Mouse (Mus musculus) E14TG2a.4 (cell line): ENCODE measurements around the gene Timm17b.

Experiments used
- H3K27me3 ChIP-seq: 2 replicates; pipeline ENCODE4 v1.6.1; 2014; ENCODE audit warnings: low read length, control low read depth; ENCODE audit not compliant: insufficient read depth
- H3K36me3 ChIP-seq: 2 replicates; pipeline ENCODE4 v1.6.1; 2014; ENCODE audit warnings: low read length, control low read depth; ENCODE audit not compliant: insufficient read depth
- H3K4me1 ChIP-seq: replicated peaks from 2 replicates; pipeline ENCODE4 v1.6.1; 2014; ENCODE audit warnings: low read depth, low read length, control low read depth
- H3K4me3 ChIP-seq: replicated peaks from 2 replicates; pipeline ENCODE4 v1.5.1; 2014; ENCODE audit warnings: mild to moderate bottlenecking, low read length
- H3K9me3 ChIP-seq: 2 replicates; pipeline ENCODE4 v1.6.1; 2014; ENCODE audit warnings: low read length, control low read depth
- CTCF ChIP-seq: conservative IDR thresholded peaks from 2 replicates; pipeline ENCODE4 v1.5.1; 2014; ENCODE audit warnings: low read length
- NANOG ChIP-seq: IDR thresholded peaks from 2 replicates; pipeline ENCODE4 v1.6.1; 2014; ENCODE audit warnings: borderline replicate concordance, low read length, mixed read lengths
- POU5F1 ChIP-seq: IDR thresholded peaks from 2 replicates; pipeline ENCODE4 v1.6.1; 2014; ENCODE audit warnings: low read length, borderline replicate concordance

Gene Timm17b

DNA sequence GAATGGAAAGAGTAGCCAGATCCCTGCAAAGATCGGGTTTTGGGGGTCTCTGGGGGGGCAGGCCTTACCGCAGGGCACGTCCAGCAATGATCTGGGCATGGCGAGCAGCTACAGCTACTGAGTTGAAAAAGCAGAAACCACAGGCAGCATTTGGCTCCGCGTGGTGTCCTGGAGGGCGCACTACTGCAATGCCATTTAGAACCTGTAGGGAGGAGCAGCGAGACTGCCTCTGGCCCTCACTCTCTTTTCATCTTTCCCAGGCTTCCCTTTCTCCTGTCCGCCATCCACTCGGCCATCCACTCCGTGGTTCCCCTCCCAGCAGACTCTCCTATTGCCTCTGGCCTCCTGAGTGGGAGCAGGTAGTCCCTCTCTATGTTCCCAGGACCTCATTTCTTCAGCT, 37.7 kb downstream of the Timm17b start:
- Histone ChIP-seq H3K27me3 (no peaks in the 10 kb centered on the region), H3K36me3 (peaks cover 93% of the 10 kb centered on the region), H3K9me3 (no peaks in the 10 kb centered on the region), H3K4me1 (peaks cover 28% of the 10 kb centered on the region), H3K4me3 (0 out of 2 replicates have a peak overlapping the region, but pooled peaks have one; percentile 13)
- TF ChIP-seq CTCF (peak; percentile 42), NANOG (no peak), POU5F1 (no peak)

- Histone ChIP-seq H3K36me3 (peaks cover 93% of the 10 kb centered on the region), H3K9me3 (no peaks in the 10 kb centered on the region), H3K27me3 (no peaks in the 10 kb centered on the region), H3K4me3 (no peak overlapping the region), H3K4me1 (peaks cover 20% of the 10 kb centered on the region)
- no peak for TF ChIP-seq NANOG
- TF ChIP-seq POU5F1: no peak
- TF ChIP-seq CTCF: no peak
Measured at GRCm38 (mm10) chrX:7937667-7938066, 38.5 kb downstream of the Timm17b start.

DNA sequence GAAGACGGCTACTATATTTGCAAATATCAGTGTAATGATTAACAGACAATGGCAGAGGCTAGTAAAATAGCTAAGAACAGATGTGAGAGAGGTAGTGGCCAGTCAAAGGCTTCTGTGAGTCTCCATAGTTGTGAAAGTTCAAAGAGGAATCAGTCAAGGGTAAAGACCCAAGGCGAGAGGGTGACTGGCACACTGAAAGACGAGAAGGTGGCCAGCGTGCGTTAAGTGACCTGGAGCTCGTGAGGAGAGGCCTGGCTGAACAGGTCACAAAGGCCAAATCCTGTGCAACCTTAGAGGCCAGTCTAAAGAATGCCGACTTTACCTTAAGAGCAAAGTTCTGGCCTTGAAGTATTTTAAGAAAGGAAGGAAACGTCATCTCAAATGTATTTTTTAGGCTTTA, 46.5 kb downstream of the Timm17b start:
- Histone ChIP-seq H3K4me1 (peaks cover 44% of the 10 kb centered on the region), H3K27me3 (no peaks in the 10 kb centered on the region), H3K9me3 (no peaks in the 10 kb centered on the region), H3K4me3 (no peak overlapping the region), H3K36me3 (peaks cover 57% of the 10 kb centered on the region)
- TF ChIP-seq POU5F1 (no peak), NANOG (no peak), CTCF (no peak)

- H3K36me3 ChIP-seq: peaks cover 42% of the 10 kb centered on the region
- H3K27me3 ChIP-seq: no peaks in the 10 kb centered on the region
- H3K4me1 ChIP-seq: peaks cover 60% of the 10 kb centered on the region
- peak within 1 kb of the TSS; percentile 80 for H3K4me3 ChIP-seq
- no peak for TF ChIP-seq NANOG
- TF ChIP-seq CTCF: no peak
- no peak for TF ChIP-seq POU5F1
- no peaks in the 10 kb centered on the region for H3K9me3 ChIP-seq
Measured at GRCm38 (mm10) chrX:7947108-7947899, 48.1 kb downstream of the Timm17b start, which contains the start of gene Hdac6. Hdac6 (minus strand) TSS chrX:7947889.

- no peaks in the 10 kb centered on the region for H3K9me3 ChIP-seq
- peaks cover 66% of the 10 kb centered on the region for H3K4me1 ChIP-seq
- peak overlapping the region; percentile 77 for H3K4me3 ChIP-seq
- H3K27me3 ChIP-seq: no peaks in the 10 kb centered on the region
- TF ChIP-seq POU5F1: no peak
- no peak for TF ChIP-seq NANOG
- no peak for TF ChIP-seq CTCF
- H3K36me3 ChIP-seq: peaks cover 35% of the 10 kb centered on the region
Measured at GRCm38 (mm10) chrX:7947900-7948492, 48.8 kb downstream of the Timm17b start.

GRCm38 (mm10) chrX:7950091-7950490, 50.9 kb downstream of the Timm17b start:
- TF ChIP-seq POU5F1: no peak
- no peak for TF ChIP-seq CTCF
- no peak for TF ChIP-seq NANOG
- H3K36me3 ChIP-seq: peaks cover 14% of the 10 kb centered on the region
- H3K9me3 ChIP-seq: no peaks in the 10 kb centered on the region
- H3K4me3 ChIP-seq: no peak overlapping the region
- H3K4me1 ChIP-seq: peaks cover 60% of the 10 kb centered on the region
- H3K27me3 ChIP-seq: no peaks in the 10 kb centered on the region
